Mouse (Mus musculus) stomach, embryonic 15.5 days (tissue): ENCODE results near the gene Tmem54. TPM values are rescaled to one million over a fixed set of nuclear protein-coding genes. Genes with fewer than 3 reads are reported as not detected.

Experiments
- ATAC-seq: fragments of 200-750 bp; cut with Nextera tagmentation; 2 replicates; pipeline ENCODE4 v1.8.0; 2017; ENCODE audit warnings: low read depth, moderate number of reproducible peaks, moderate TSS enrichment; ENCODE audit not compliant: insufficient read depth, low FRiP score
- H3K27ac ChIP-seq: fragments of 300-500 bp; sonication (generic); 2 replicates; pipeline ENCODE4 v1.5.1; 2015; ENCODE audit warnings: mild to moderate bottlenecking, inconsistent platforms
- H3K27me3 ChIP-seq: fragments of 300-500 bp; sonication (generic); replicated peaks from 2 replicates; pipeline ENCODE4 v1.6.1; 2015; ENCODE audit warnings: inconsistent platforms
- H3K36me3 ChIP-seq: fragments of 300-500 bp; sonication (generic); 2 replicates; pipeline ENCODE4 v1.6.1; 2015; ENCODE audit warnings: inconsistent platforms
- H3K4me1 ChIP-seq: fragments of 300-500 bp; sonication (generic); 2 replicates; pipeline ENCODE4 v1.6.1; 2015; ENCODE audit warnings: inconsistent platforms
- H3K4me2 ChIP-seq: fragments of 300-500 bp; sonication (generic); 2 replicates; pipeline ENCODE4 v1.6.1; 2015; ENCODE audit warnings: mild to moderate bottlenecking, inconsistent platforms
- H3K4me3 ChIP-seq: fragments of 300-500 bp; sonication (generic); replicated peaks from 2 replicates; pipeline ENCODE4 v1.5.1; 2015; ENCODE audit warnings: inconsistent platforms
- H3K9ac ChIP-seq: fragments of 300-500 bp; sonication (generic); 2 replicates; pipeline ENCODE4 v1.6.1; 2015; ENCODE audit warnings: inconsistent platforms
- H3K9me3 ChIP-seq: fragments of 300-500 bp; sonication (generic); 2 replicates; pipeline ENCODE4 v1.6.1; 2016; ENCODE audit warnings: inconsistent platforms
- WGBS: fragments of 180-500 bp; shearing (Covaris S2); methylation state at CpG from one replicate; pipeline ENCODE4 v1.1.7; 2015; 5-methylcytosine and 5-hydroxymethylcytosine counted together
- polyA plus RNA-seq: library from polyadenylated mRNA; unstranded; fragments of >200 nt; fragmentation: Nextera tagmentation; extraction: Ambion mirVana; gene quantifications from 2 replicates; pipeline ENCODE4 v1.2.1, GENCODE M21; 2015

Tmem54 gene
- polyA plus RNA-seq, 1 experiment from 2014 or later = 47.7 TPM

- Histone ChIP-seq H3K9ac (no peak overlapping the region), H3K9me3 (no peaks in the 10 kb centered on the region), H3K4me1 (no peaks in the 10 kb centered on the region), H3K27ac (no peak overlapping the region), H3K4me2 (no peak overlapping the region), H3K4me3 (no peak overlapping the region), H3K27me3 (no peaks in the 10 kb centered on the region), H3K36me3 (peaks cover 4% of the 10 kb centered on the region; the same call in 1 of the 2 replicates)
- WGBS = 89% methylated on average over 4 of the region's 4 CpGs
- no peak for ATAC-seq
These were observed 36.5 kb upstream of the Tmem54 start for GRCm38 (mm10) chr4:129068848-129069247.

- 94% methylated on average over 9 of the region's 9 CpGs for WGBS
- no peak overlapping the region for H3K9ac ChIP-seq
These were observed 26.2 kb upstream of the Tmem54 start for GRCm38 (mm10) chr4:129079126-129079525.

GRCm38 (mm10) chr4:129081041-129081440, 24.3 kb upstream of the Tmem54 start:
- no peak for ATAC-seq
- WGBS = 78% methylated on average over 7 of the region's 7 CpGs
- no peak overlapping the region for H3K4me2 ChIP-seq
- peaks cover 33% of the 10 kb centered on the region for H3K36me3 ChIP-seq
- no peak overlapping the region for H3K27ac ChIP-seq
- no peaks in the 10 kb centered on the region for H3K27me3 ChIP-seq
- no peak overlapping the region for H3K9ac ChIP-seq
- H3K9me3 ChIP-seq = no peaks in the 10 kb centered on the region
- no peaks in the 10 kb centered on the region for H3K4me1 ChIP-seq
- H3K4me3 ChIP-seq = no peak overlapping the region

More at GRCm38 (mm10) chr4:129079126-129079525, 26.2 kb upstream of the Tmem54 start:
- no peak overlapping the region for H3K4me2 ChIP-seq
- no peak overlapping the region for H3K27ac ChIP-seq
- H3K4me1 ChIP-seq = no peaks in the 10 kb centered on the region
- no peaks in the 10 kb centered on the region for H3K27me3 ChIP-seq
- no peaks in the 10 kb centered on the region for H3K9me3 ChIP-seq
- peaks cover 33% of the 10 kb centered on the region for H3K36me3 ChIP-seq
- no peak overlapping the region for H3K4me3 ChIP-seq
- ATAC-seq = no peak

- H3K4me2 ChIP-seq = no peak overlapping the region
- no peak overlapping the region for H3K4me3 ChIP-seq
- no peaks in the 10 kb centered on the region for H3K9me3 ChIP-seq
- no peak overlapping the region for H3K9ac ChIP-seq
- H3K36me3 ChIP-seq = peaks cover 31% of the 10 kb centered on the region
- 76% methylated on average over 6 of the region's 6 CpGs for WGBS
- H3K4me1 ChIP-seq = no peaks in the 10 kb centered on the region
- H3K27ac ChIP-seq = 0 out of 2 replicates have a peak overlapping the region, but pooled peaks have one; percentile 62
- H3K27me3 ChIP-seq = no peaks in the 10 kb centered on the region
- no peak for ATAC-seq
These were observed 23.8 kb upstream of the Tmem54 start for GRCm38 (mm10) chr4:129081512-129081911.

- H3K27ac ChIP-seq = peak overlapping the region; percentile 62; the same call in 1 of the 2 replicates
These were observed 23.4 kb upstream of the Tmem54 start for GRCm38 (mm10) chr4:129081939-129082338.

GRCm38 (mm10) chr4:129082379-129083115, 22.8 kb upstream of the Tmem54 start:
- Histone ChIP-seq H3K27ac (peak overlapping the region; percentile 62; the same call in 1 of the 2 replicates), H3K4me1 (no peaks in the 10 kb centered on the region), H3K4me2 (peak overlapping the region; percentile 20; the same call in 1 of the 2 replicates), H3K9ac (no peak overlapping the region), H3K27me3 (no peaks in the 10 kb centered on the region), H3K4me3 (no peak overlapping the region), H3K36me3 (peaks cover 26% of the 10 kb centered on the region), H3K9me3 (no peaks in the 10 kb centered on the region)
- ATAC-seq = peak; percentile 85
- WGBS = 41% methylated on average over 10 of the region's 10 CpGs

More at GRCm38 (mm10) chr4:129081939-129082338, 23.4 kb upstream of the Tmem54 start:
- 61% methylated on average over 3 of the region's 3 CpGs for WGBS
- peaks cover 27% of the 10 kb centered on the region for H3K36me3 ChIP-seq
- no peak for ATAC-seq
- no peaks in the 10 kb centered on the region for H3K9me3 ChIP-seq
- no peak overlapping the region for H3K9ac ChIP-seq
- no peak overlapping the region for H3K4me2 ChIP-seq
- no peaks in the 10 kb centered on the region for H3K27me3 ChIP-seq
- no peaks in the 10 kb centered on the region for H3K4me1 ChIP-seq
- no peak overlapping the region for H3K4me3 ChIP-seq

- H3K4me2 ChIP-seq = no peak overlapping the region
- no peaks in the 10 kb centered on the region for H3K9me3 ChIP-seq
- no peak overlapping the region for H3K27ac ChIP-seq
- H3K4me1 ChIP-seq = no peaks in the 10 kb centered on the region
- no peaks in the 10 kb centered on the region for H3K27me3 ChIP-seq
- H3K4me3 ChIP-seq = no peak overlapping the region
- peaks cover 9% of the 10 kb centered on the region; the same call in 1 of the 2 replicates for H3K36me3 ChIP-seq
- no peak overlapping the region for H3K9ac ChIP-seq
- no peak for ATAC-seq
- 89% methylated on average over 9 of the region's 9 CpGs for WGBS
These were observed 20.5 kb upstream of the Tmem54 start for GRCm38 (mm10) chr4:129084896-129085295.

- WGBS = 32% methylated on average over 8 of the region's 8 CpGs
- Histone ChIP-seq H3K27ac (no peak overlapping the region), H3K4me1 (no peaks in the 10 kb centered on the region), H3K9ac (no peak overlapping the region), H3K27me3 (no peaks in the 10 kb centered on the region), H3K36me3 (peaks cover 5% of the 10 kb centered on the region; the same call in 1 of the 2 replicates), H3K9me3 (no peaks in the 10 kb centered on the region), H3K4me3 (no peak overlapping the region), H3K4me2 (no peak overlapping the region)
- ATAC-seq = no peak
These were observed 19.3 kb upstream of the Tmem54 start for GRCm38 (mm10) chr4:129086078-129086477.

GRCm38 (mm10) chr4:129087850-129088249, 17.5 kb upstream of the Tmem54 start:
- no peak for ATAC-seq
- WGBS = 45% methylated on average over 5 of the region's 5 CpGs
- no peaks in the 10 kb centered on the region for H3K9me3 ChIP-seq
- H3K27me3 ChIP-seq = no peaks in the 10 kb centered on the region
- peaks cover 5% of the 10 kb centered on the region; the same call in 1 of the 2 replicates for H3K36me3 ChIP-seq
- no peak overlapping the region for H3K4me2 ChIP-seq
- no peaks in the 10 kb centered on the region for H3K4me1 ChIP-seq
- H3K4me3 ChIP-seq = no peak overlapping the region
- no peak overlapping the region for H3K27ac ChIP-seq
- H3K9ac ChIP-seq = no peak overlapping the region

GRCm38 (mm10) chr4:129095276-129095675, 10.1 kb upstream of the Tmem54 start:
- no peak overlapping the region for H3K9ac ChIP-seq
- H3K4me1 ChIP-seq = no peaks in the 10 kb centered on the region
- no peak overlapping the region for H3K27ac ChIP-seq
- 25% methylated on average over 15 of the region's 15 CpGs for WGBS
- no peak for ATAC-seq
- H3K9me3 ChIP-seq = no peaks in the 10 kb centered on the region
- H3K4me3 ChIP-seq = no peak overlapping the region
- H3K36me3 ChIP-seq = no peaks in the 10 kb centered on the region
- 0 out of 2 replicates have a peak overlapping the region, but pooled peaks have one; percentile 19 for H3K4me2 ChIP-seq
- no peaks in the 10 kb centered on the region for H3K27me3 ChIP-seq

GRCm38 (mm10) chr4:129097006-129097405, 8.3 kb upstream of the Tmem54 start:
- Histone ChIP-seq H3K4me3 (no peak overlapping the region), H3K4me2 (no peak overlapping the region), H3K36me3 (no peaks in the 10 kb centered on the region), H3K9ac (no peak overlapping the region), H3K9me3 (no peaks in the 10 kb centered on the region), H3K4me1 (no peaks in the 10 kb centered on the region), H3K27me3 (no peaks in the 10 kb centered on the region), H3K27ac (no peak overlapping the region)
- ATAC-seq = no peak
- WGBS = 76% methylated on average over 7 of the region's 7 CpGs

GRCm38 (mm10) chr4:129102133-129102829, 3.1 kb upstream of the Tmem54 start:
- 69% methylated on average over 14 of the region's 14 CpGs for WGBS
- H3K4me3 ChIP-seq = no peak overlapping the region
- ATAC-seq = peak; percentile 41; the same call in 1 of the 2 replicates

More at GRCm38 (mm10) chr4:129102133-129102829, 3.1 kb upstream of the Tmem54 start:
- no peak overlapping the region for H3K9ac ChIP-seq
- 0 out of 2 replicates have a peak, but pooled peaks cover 12% of the 10 kb centered on the region for H3K4me1 ChIP-seq
- no peak overlapping the region for H3K27ac ChIP-seq
- H3K27me3 ChIP-seq = peaks cover 3% of the 10 kb centered on the region; the same call in 1 of the 2 replicates
- H3K4me2 ChIP-seq = no peak overlapping the region
- no peaks in the 10 kb centered on the region for H3K9me3 ChIP-seq
- H3K36me3 ChIP-seq = no peaks in the 10 kb centered on the region
